Mouse (Mus musculus) left cerebral cortex, adult 9 months (tissue): ENCODE data around the gene Ttc34.

Experiments used
- DNase-seq, 2 experiments: peaks; one replicate each; pipeline ENCODE4 v3.0.0; 2022; ENCODE audit warnings: low spot score in 2 of 2

Ttc34 gene

DNA sequence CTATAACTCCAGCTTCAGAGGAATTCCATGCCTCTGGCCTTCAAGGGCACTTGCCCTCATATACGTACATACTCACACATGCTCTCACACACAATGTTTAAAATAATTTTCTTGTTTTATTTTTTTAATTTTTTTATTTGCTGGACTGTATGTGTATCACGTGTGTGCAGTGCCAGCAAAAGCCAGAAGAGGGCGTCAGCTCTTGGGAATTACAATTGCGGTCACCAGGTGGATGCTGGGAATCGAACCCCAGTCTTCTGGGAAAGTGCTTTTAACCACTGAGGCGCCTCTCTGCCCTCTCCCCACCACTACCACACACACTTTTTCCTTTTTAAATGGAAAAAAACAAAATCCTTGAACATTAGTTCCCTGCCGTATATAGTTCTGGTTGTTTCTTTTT, 19.6 kb downstream of the Ttc34 start:
- peak in 1 of 2 experiments; percentile 5 for DNase-seq

DNA sequence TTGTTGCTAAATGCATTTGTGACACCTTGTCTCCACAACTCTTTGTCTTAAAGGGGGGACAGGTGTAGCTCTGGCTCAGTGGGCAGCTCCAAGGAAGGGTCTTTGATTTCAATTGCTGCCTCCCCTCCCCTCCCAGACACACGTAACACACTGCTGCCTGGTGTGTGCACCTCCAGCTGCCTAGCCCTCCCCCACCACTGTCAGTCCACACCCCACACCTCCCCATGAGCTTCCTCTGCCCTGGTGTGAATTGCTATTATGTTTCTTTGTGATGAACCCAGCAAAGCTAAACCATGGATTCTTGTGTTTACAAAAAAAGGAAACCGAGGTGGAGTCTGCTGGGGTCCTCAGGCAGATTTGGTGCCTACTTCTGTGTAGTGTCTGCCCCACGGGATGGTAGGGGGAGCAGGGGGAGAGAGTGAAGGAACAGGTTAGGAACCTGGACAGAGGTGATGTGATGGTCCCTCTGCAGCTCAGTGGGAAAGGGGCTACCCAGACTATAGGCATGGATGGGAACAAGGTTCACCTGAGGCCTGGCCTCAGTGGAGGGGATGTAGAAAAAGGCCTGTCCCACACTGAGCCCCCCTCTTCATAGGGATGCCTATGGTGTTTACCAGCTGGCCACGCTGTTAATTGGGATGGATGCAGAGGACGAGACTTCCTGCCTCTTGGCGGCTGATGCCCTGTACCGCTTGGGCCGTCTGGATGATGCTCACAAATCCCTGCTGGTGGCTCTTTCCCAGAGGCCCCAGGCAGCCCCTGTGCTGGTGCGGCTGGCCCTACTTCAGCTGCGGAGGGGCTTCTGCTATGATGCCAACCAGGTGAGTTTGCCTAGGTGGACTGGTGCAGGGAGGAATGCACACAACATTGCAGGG, 20.3 kb downstream of the Ttc34 start:
- peak in 1 of 2 experiments; percentile 1 for DNase-seq

DNA sequence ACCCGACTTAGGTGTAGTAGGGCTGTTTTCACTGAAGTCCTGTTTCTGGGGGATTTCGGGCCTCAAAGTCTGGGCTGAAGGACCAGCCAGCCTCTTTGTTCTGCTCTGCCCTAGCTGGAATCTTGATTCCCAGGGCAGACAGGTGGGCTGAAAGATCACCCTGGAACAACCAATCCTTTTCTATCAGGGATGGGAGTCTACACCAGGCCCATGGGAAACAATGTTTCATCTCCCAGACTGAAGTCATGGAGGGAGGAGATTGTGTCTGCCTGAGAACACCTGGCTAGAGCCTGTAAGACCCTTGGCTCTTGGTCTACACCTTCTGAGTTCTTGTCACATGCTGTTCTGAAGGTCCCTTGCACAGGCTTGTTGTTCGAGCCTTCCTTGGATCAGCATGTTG, 21.3 kb downstream of the Ttc34 start:
- DNase-seq: peak in 1 of 2 experiments; percentile 1

DNA sequence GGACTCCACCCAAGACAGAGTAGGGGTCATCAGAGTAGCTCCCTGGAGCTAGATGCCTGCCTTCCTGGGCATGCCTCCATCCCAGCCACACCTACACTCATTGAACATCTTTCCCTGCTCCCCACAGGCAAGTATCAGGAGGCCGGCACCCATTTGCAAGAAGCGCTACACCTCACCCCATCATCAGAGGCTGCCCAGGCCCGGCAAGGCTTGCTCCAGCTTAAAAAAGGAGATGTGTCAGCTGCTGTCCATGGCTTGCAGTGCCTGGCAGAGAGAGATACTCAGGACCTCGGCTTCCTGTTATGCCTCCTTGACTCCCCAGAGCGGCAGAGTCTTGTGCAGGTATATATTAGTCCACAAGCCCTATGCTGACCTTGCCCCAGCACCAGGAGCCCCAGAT, 24.7 kb downstream of the Ttc34 start:
- peak in 1 of 2 experiments; percentile 1 for DNase-seq

DNA sequence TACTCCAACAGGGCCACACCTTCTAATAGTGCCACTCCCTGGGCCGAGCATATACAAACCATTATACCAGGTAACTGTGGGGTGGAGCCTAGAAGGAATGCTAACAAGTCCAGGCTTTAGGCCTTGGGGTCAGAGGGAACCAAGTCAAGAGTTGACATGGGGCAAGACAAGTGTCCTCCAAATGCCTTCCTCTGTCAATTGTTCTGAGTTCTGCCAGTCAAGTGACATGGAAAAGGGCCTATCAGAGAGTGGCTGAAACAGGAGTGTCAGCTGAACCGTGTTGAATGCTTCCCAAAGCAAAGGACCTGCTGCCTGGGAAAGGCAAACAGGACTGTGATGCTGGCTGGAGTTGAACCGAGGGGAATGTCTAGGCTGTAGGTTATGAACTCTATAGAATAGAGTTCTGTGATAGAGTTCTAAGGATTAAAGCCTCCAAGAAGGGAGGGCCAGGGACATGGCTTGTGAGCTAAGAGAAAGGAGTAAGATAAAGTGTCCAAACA, 26.2 kb downstream of the Ttc34 start:
- DNase-seq: peak in 1 of 2 experiments; percentile 1

DNA sequence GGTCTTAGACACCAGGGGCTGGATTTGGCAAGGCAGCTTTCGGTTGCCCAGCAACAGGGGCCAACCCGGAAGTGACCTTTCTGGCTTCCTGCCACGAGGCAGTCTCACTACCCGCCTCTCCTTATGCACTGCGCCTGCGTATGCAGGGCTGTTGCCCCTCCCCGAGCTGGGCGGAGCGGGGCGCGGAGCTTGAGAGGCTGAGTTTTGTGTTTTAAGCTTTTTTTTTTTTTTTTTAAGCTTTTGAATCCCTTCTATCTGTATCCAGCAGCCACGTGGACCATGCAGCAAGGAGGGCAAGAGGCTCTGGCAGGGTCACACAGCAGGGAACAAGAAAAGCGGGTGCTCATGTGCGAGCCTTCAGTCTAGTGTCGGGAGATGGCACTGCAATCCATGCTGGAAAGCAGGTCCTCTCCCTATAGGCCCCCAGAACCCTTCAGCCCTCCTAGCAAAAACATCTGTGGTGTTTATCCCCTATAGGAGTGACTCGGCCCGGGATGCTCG, 27.1 kb downstream of the Ttc34 start:
- peak; percentile 73 to 88 for DNase-seq

DNA sequence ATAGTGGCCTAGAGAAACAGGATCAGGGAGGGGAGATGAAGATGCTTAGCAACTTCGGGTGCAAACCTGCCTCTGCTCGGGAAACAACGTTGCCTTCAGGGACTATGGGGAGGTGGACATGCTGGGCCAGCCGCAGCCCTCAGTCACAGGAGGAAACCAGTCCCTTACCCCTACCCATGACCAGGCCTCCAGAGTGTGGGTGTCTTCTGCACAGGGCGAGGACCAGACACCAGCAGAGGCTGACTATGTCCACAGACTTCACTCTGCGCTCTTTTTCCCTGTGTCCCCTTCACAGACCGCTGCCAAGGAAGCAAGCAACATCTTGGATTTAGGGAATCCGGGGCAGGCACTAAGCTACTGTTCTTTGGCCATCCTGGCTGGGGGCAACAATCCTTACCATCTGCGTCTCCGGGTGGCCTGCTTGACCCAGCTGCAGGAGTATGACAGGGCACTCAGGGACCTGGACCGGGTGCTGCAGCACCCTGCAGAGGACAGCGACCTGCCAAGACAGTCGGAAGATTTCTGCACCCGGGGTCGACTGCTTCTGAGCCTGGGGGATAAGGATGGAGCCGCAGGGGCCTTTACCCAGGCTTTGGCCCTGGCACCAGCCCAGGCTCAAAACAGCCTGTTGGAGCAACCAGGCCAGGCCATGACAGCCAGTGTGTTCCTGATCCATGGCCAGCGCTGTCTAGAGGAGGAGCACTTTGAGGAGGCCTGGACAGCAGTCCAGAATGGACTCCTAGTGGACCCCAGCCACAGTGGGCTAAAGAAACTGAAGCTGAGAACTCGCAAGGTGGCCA, 27.9 kb downstream of the Ttc34 start:
- peak in 1 of 2 experiments; percentile 3 for DNase-seq

DNA sequence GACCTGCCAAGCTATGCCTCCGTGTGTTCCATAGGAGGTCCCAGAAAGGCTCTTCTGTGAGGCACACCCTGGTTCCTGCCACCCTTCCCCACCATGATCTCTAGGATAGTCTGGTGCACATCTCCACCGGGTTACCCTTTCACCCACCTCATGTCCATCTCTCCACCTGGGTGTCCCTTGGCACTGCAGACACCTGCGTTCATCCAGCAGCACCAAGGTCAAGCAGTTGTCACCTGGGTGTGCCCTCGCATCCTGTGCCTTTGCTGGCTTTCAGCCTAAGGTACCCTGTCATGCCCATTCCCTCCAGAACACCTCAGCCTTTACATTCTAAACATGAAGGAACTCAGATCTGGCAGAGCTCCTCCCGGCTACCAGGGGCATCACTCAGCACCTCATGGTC, 29.1 kb downstream of the Ttc34 start:
- no peak for DNase-seq

DNA sequence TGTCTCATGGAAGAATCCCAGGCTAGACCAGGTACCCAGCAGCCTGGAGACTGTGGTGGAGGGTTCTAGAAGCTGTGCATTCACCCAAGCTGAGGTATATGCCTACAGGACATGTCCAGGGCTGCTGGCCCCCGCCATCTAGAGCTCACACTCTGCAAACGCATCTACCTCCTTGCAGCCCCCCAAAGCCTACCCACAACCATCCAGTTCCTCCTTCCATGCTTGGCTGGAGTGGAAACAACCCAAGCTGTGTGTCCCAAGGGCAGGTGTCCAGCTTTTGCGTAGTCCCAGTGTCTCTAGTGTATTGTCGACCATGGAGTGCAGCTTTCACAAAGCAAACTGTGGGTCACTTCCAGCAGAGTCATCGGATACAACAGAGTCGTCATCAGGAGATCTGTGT, 30.0 kb downstream of the Ttc34 start:
- DNase-seq: no peak

DNA sequence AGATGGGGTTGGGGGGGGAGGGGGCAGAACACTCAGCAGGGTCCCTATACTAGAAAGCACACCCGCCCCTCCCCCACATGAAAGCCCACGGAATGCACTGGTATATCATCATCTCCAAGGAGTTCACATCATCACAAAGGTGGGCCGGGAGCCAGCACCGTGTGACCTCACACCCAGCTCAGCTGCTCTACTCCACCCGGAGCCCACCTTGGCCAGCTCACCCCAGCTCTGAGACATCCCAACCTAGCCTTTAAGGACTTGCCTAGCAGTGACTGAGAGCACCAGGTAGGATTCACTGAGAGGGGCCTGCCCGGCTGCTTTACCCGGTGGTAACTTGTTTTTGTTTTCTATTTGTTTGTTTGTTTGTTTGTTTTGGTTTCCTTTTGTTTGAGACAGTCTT, 32.2 kb downstream of the Ttc34 start, which contains the start of gene Mmel1:
Gene Mmel1, plus strand, starts transcription at position 146 of the 400 bp plus-strand sequence.
- no peak for DNase-seq

DNA sequence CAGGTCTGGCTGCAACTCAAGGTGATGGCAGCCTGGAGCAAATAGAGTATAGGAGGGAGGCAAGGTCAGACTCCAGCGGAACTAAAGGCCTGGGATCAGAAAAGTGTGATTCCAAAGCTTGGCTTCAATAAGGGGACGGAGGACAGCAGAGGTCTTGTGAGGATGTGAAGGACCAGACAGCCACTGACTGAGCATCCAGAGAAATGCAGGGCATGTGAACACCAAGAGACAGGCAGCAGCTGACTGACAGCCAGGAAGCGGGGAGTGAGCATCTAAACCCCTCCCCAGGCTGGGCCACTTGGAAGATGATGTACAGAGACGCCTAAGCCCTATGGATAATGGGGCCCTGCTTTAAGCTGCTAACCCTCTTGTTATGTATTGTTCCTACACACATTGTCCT, 33.5 kb downstream of the Ttc34 start:
- no peak for DNase-seq

DNA sequence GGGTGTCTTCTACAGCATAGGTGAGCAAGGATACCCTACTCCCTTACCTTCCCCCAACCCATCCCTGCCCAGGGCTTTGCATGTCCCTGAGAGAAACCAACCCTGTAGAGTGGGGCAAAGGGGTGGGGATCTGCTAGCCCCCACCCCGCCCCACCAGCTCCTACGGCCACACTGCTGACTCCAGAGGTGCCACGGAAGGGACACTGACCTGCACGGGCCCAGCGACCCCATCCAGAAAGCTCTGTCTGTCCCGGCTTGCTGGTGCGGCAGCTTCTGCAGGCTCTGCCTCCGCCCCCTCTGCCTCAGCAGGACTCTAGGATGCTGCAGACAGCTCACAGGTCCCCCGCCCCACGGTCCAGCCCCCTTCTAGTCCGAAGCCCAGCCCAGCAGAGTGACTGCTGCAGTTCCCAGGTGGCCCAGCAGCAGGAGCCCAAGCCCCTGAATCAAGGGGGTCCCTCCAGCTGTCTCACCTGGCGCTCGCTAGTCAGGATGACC, 34.5 kb downstream of the Ttc34 start:
- DNase-seq: no peak

DNA sequence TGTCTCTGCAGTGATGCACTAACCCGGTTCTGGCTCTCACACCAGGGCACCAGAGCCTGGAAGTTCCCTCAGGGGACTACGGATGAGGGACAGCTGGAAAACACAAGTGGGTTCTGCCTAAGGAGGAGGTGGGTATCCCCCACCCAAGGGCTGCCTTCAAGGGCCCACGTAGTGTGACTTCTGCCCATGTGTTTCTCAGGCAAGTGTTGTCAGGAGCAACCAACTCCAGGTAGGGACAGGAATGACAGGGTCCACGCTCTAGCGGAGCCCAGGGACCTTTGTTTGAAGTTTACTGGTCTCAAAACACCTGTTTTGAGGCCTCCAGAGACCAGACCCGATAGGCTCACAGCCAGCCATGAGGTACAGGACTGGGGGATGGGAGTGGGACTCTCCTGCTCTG, 35.9 kb downstream of the Ttc34 start:
- no peak for DNase-seq

DNA sequence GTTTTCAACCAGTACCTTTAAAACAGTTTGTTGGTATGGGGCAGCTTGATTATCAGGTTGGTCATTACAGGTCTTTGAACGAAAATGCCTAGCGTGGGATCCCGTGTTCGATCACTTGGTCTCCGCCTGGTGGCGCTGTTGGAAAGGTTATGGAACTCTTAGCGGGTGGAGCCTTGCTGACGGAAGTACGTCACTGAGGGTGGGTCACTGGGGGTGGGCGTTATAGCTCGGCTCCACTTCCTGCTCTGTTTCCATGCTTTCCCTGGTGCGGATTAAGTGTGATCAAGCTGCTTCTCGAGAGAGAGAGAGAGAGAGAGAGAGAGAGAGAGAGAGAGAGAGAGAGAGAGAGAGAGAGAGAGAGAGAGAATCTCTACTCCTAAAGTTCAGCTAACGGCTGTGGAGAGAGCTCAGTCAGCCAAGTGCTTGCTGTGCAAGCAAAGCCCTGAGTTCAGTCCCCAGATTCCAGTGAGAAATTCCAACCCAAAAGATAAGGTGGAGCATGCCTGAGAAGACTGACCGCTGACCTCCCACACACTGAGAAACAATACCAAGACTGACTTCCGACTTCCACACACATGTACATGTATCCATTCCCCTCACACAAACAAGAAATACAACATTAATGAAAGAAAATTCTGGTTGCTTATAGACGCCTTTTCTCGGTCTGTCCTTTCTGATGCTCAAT, 40.7 kb downstream of the Ttc34 start:
- peak in 1 of 2 experiments; percentile 87 for DNase-seq

DNA sequence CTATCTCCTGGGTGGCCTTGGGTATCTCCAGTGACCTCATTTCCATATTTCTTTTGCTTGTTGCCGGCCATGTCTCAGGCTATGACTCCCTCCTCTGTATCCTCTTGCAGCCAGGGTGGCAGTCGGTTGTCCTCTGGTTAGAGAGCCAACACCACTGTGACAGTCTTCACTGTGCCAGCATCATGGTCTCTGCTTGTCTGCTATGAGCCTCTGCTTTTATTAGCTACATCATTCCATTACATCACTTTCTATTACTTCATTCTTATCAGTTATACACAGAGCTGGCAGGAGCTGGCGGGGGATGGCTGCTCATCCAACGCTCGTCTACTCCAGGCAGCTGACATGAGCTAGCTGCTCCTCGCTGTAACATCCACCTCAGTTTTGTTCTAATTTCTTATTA, 43.5 kb downstream of the Ttc34 start:
- DNase-seq: no peak

DNA sequence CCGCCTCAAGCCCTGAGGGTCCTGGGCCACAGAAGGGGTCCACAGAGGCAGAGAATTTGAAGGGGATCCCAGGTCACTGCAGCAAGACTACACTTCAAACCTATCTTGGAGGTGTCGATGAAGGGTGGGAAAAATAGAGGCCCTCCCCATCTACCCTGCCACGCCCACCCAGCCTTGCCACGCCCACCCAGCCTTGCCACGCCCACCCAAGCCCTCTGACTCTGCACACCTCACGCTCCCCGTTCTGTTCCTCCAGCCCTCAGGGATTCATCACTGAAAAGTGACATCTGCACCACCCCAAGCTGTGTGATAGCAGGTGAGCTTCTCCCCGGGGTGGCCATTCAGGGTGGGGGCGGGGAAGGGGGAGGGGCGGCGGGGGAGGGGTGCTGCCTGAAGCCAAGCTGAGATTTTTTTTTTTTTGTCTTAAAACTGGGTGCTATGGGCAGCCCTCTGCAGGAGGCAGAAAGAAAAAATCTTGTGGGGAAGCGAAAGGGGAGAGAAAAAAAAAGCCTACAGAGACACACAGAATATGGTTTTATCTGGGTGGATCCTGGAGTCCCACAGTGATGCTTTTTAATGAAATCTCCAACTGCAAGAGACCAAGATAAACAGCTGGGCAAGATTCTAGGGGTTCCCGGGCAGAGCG, 44.9 kb downstream of the Ttc34 start:
- DNase-seq: no peak

DNA sequence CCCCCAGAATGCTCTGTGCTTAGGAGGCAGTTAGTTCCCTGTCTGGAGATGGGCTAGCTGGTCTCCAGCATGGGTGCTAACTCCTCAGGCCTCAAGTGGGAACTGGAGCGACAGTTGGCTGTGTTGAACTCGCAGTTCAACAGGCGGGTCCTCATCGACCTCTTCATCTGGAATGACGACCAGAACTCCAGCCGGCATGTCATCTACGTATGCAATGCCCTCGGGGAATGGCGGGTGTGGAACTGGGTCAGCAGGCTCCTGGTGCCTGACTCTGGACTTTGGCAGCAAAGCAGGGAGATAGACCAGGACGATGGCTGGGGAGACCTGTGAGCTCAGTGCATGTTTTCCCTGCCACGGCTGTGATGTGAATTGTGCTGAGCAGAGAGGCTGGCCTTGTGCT, 48.2 kb downstream of the Ttc34 start:
- no peak for DNase-seq

DNA sequence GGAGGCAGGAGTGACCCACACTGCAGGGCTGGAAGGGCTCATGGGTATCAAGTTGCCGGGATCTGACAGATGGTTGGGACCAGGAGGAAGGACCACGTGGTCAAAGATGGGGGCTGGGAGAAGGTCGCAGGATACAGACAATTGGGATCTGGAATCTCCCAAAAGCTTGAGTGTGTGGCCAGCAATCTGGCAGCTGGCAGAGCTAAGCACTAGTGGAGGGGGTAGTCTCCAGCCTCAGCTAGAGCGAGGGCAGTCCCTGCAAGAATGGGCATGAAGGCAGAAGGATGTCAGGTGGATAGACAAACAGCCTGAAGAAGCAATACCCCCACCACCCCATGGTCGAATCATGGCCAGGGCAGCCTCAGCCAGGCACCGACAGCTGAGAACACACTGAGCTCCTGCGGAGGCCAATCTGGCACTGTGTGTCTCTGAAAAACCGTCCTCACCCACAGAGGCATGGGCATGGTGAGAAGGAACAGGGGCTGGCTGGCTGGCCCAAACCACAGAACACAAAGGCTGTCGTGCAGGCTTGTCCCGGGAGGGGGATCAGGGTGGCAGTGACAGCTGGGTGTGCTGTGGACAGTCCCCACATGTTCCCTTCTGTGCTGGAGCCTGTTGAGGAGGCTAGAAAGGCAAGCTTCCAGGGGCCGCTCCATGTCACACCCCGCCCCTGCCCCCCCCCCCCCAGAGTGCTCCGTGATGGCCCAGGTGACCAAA, 49.8 kb downstream of the Ttc34 start:
- DNase-seq: no peak

DNA sequence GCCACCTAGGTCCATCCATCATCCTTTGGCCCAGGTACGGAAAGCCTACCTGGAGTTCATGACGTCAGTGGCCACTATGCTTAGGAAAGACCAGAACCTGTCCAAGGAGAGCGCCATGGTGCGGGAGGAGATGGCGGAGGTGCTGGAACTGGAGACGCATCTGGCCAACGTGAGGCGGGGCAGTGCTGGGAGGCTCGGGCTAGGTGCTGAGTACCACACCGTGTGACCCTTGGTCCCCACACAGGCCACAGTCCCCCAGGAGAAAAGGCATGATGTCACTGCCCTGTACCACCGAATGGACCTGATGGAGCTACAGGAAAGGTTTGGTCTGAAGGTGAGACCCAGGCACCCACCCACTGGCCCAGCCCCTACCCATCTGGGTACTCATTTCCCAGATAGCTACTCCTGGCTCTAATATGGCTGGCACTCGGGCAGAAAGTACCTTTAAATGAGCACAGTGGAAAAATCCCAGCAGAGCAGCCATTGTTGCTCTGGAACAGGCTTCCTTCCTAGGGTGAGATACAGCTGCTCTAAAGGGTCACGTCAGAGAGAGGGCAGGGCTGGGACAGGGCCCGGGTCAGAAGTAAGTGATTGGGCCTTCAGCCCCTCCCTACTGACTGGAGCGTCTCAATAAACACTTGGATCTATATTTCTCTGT, 50.5 kb downstream of the Ttc34 start:
- no peak for DNase-seq

DNA sequence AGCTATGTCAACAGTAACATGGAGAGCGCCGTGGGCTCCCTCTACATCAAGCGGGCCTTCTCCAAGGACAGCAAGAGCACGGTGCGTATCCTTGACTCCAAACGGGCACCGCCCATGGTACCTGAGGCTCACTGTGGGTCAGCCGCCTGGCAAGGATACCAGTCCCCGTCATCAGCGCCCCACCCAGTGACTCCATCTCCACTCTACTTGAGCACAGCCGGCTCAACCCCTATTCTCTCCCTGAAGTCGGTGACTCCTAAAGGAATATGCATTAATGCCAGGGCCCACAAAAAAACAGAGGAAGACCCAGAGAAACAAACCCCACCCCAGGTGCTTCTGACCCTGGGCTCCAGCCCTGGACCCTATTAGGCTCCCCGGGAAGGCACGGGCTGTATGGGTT, 53.6 kb downstream of the Ttc34 start:
- no peak for DNase-seq
